In the genomic region with DNA sequence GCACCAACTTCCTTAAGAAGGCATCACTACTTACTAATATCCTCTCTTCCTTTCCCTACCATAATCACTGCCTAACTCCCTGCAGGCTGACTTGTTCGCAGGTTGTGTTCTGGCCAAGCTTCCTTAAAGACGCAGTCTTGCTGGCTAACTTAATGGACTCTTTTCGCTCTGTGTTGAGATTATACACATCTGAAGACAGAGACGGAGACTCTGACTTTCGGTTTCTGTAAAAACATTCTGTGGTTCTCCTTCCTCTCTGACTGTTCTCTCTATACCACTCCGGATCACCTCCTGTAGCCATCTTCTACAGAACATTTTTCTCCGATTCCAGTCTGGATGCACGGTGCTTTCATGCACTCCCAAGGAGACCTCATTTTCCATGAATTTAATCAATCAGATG, we compare ENCODE assay signal across 26 mouse cellular contexts. TPM values are rescaled to one million over a fixed set of nuclear protein-coding genes. Genes with fewer than 3 reads are reported as not detected.
DNase-seq lines count a peak whose midpoint lies in the region; ATAC-seq and TF ChIP-seq lines count a peak whose summit lies in the region.
"Had no signal": no experiment of that assay in that cellular context is flagged by ENCODE, and none has a peak within 500 bp of the region (broad histone marks: within the 10 kb centered on the region; RNA-seq: fewer than 3 reads in every experiment).

No protein-coding gene starts in this region.

- in situ Hi-C loops in CH12.LX (cut with MboI; ENCODE audit: low pct_ligation_motif_present, low pct_unique_long_range_greater_than_20kb, low sequenced_read_pairs) = no loop called here

- H3K9me3 ChIP-seq in CH12.LX (replicated peaks; ENCODE audit: low read length) = no peaks in the 10 kb centered on the region
- H3K9me3 ChIP-seq: embryonic facial prominence, embryonic 10.5 days; embryonic facial prominence, embryonic 13.5 days; forebrain, embryonic 12.5 days; forebrain, embryonic 15.5 days; heart, embryonic 13.5 days; hindbrain, embryonic 12.5 days; hindbrain, embryonic 15.5 days had no signal

- 0 out of 2 replicates have a peak, but pooled peaks have one; percentile 7 for ATAC-seq in frontal cortex, adult (ENCODE audit: low TSS enrichment)
- ATAC-seq: forebrain, embryonic 15.5 days; intestine, embryonic 16.5 days had no signal

- peak; percentile 54 for TF ChIP-seq EP300 in CH12.LX (IDR thresholded peaks at IDR 0.05; ENCODE audit: low read length)

- H3K27ac ChIP-seq in CH12.LX (ENCODE audit: insufficient read depth, low read depth) = peak overlapping the region; percentile 81
- H3K27ac ChIP-seq: embryonic facial prominence, embryonic 10.5 days; embryonic facial prominence, embryonic 13.5 days; forebrain, embryonic 12.5 days; forebrain, embryonic 15.5 days; gastrocnemius, adult 2 months; hindbrain, embryonic 12.5 days; hindbrain, embryonic 15.5 days had no signal

- peaks cover 10 to 47% of the 10 kb centered on the region in 2 experiments for H3K4me1 ChIP-seq in CH12.LX (ENCODE audit: control insufficient read depth in 1 of 2, insufficient read depth in 2 of 2)
- H3K4me1 ChIP-seq: embryonic facial prominence, embryonic 10.5 days; forebrain, embryonic 12.5 days; forebrain, embryonic 15.5 days; hindbrain, embryonic 15.5 days had no signal

- H3K36me3 ChIP-seq in CH12.LX (replicated peaks in 1 of 2; ENCODE audit: control insufficient read depth in 1 of 2, insufficient read depth in 1 of 2, low read length in 1 of 2) = no peaks in the 10 kb centered on the region
- H3K36me3 ChIP-seq in splenic B cell, adult 2 months (ENCODE audit: control insufficient read depth, insufficient read depth, low read length, poor library complexity, severe bottlenecking) = no peaks in the 10 kb centered on the region
- H3K36me3 ChIP-seq: embryonic facial prominence, embryonic 10.5 days; embryonic facial prominence, embryonic 13.5 days; forebrain, embryonic 12.5 days; forebrain, embryonic 15.5 days; hindbrain, embryonic 12.5 days; hindbrain, embryonic 15.5 days had no signal

- TF ChIP-seq RAD21 in CH12.LX (IDR thresholded peaks at IDR 0.05; ENCODE audit: low read depth, low read length) = no peak; the same call in 1 of the 2 replicates

- peak overlapping the region; percentile 94 for H3K9ac ChIP-seq in CH12.LX (ENCODE audit: insufficient read depth, low read depth)
- H3K9ac ChIP-seq: embryonic facial prominence, embryonic 13.5 days; forebrain, embryonic 12.5 days; forebrain, embryonic 15.5 days; heart, embryonic 13.5 days; hindbrain, embryonic 12.5 days; hindbrain, embryonic 15.5 days had no signal

- peak overlapping the region; percentile 100 for H3K4me2 ChIP-seq in CH12.LX (ENCODE audit: insufficient read depth, low read depth, poor library complexity, severe bottlenecking)
- H3K4me2 ChIP-seq: embryonic facial prominence, embryonic 13.5 days; forebrain, embryonic 12.5 days; forebrain, embryonic 15.5 days; heart, embryonic 13.5 days; hindbrain, embryonic 12.5 days; hindbrain, embryonic 15.5 days had no signal

- TF ChIP-seq POLR2A in CH12.LX (IDR thresholded peaks at IDR 0.05; ENCODE audit: low read depth, low read length) = peak; percentile 30; the same call in 1 of the 2 replicates

- H3K79me2 ChIP-seq in CH12.LX (replicated peaks; ENCODE audit: control insufficient read depth, extremely low read depth, insufficient read depth, poor library complexity, severe bottlenecking) = no peaks in the 10 kb centered on the region

- H3K4me3 ChIP-seq in CH12.LX (replicated peaks in 1 of 3; ENCODE audit: low read depth in 2 of 3, low read length in 2 of 3, poor library complexity in 1 of 3) = peak overlapping the region; percentile 24 to 57 (median 44)
- H3K4me3 ChIP-seq: embryonic facial prominence, embryonic 10.5 days; embryonic facial prominence, embryonic 13.5 days; erythroblast, embryonic 14.5 days; forebrain, embryonic 12.5 days; forebrain, embryonic 15.5 days; gastrocnemius, adult 2 months; heart, embryonic 13.5 days; hindbrain, embryonic 12.5 days; hindbrain, embryonic 15.5 days had no signal

- TF ChIP-seq CTCF in CH12.LX (conservative IDR thresholded peaks at IDR 0.05 in 1 of 2, IDR thresholded peaks at IDR 0.05 in 1 of 2; ENCODE audit: low read depth in 2 of 2, low read length in 2 of 2) = no peak

- DNase-seq in frontal cortex, postnatal 25 days (ENCODE audit: low spot score in 2 of 2) = no peak
- DNase-seq in CH12.LX (ENCODE audit: extremely low read depth) = peak; percentile 53
- DNase-seq in induced T-regulatory cell, adult 2 months (ENCODE audit: low read depth) = peak; percentile 56
- peak; percentile 2 for DNase-seq in splenic B cell, adult 2 months (ENCODE audit: low read depth, low spot score)
- DNase-seq in kidney, adult 8-10 months = no peak
- no peak for DNase-seq in kidney, adult 9 months
- no peak for DNase-seq in adrenal gland, postnatal 10 days
- DNase-seq: adrenal gland, postnatal 14 days; cerebellum, adult 11-12 months; cerebellum, adult 8-10 months; cerebellum, postnatal 10 days; cerebellum, postnatal 36 days; embryo, embryonic 11 days; gastrocnemius, adult 2 months; gastrocnemius, postnatal 25 days; heart, adult 18-20 months had no signal

- H3K27me3 ChIP-seq in CH12.LX (replicated peaks) = no peaks in the 10 kb centered on the region
- no peaks in the 10 kb centered on the region for H3K27me3 ChIP-seq in splenic B cell, adult 2 months (ENCODE audit: control insufficient read depth, insufficient read depth, low read length, poor library complexity, severe bottlenecking)
- H3K27me3 ChIP-seq: embryonic facial prominence, embryonic 13.5 days; forebrain, embryonic 12.5 days; forebrain, embryonic 15.5 days; heart, embryonic 13.5 days; hindbrain, embryonic 12.5 days; hindbrain, embryonic 15.5 days had no signal

- dilution Hi-C loops in CH12.LX (cut with MboI; ENCODE audit: extremely low pct_ligation_motif_present, extremely low pct_unique_long_range_greater_than_20kb, low sequenced_read_pairs) = no loop called here

TF ChIP-seq in CH12.LX, 34 proteins besides CTCF, POLR2A, EP300 and RAD21:
- TF ChIP-seq ZMIZ1 (IDR thresholded peaks at IDR 0.05; ENCODE audit: low read depth, low read length) = no peak
- no peak for TF ChIP-seq ZC3H11A (IDR thresholded peaks at IDR 0.05; ENCODE audit: low read depth, low read length)
- peak; percentile 36; the same call in 1 of the 2 replicates for TF ChIP-seq ETS1 (conservative IDR thresholded peaks at IDR 0.05; ENCODE audit: low read depth, low read length)
- TF ChIP-seq TBP (conservative IDR thresholded peaks at IDR 0.05; ENCODE audit: low read depth, low read length) = peak; percentile 50; the same call in 1 of the 2 replicates
- no peak for TF ChIP-seq GABPA (IDR thresholded peaks at IDR 0.05; ENCODE audit: insufficient replicate concordance, low read depth, low read length)
- TF ChIP-seq BHLHE40 (IDR thresholded peaks at IDR 0.05; ENCODE audit: low read depth, low read length) = no peak
- no peak for TF ChIP-seq UBTF (IDR thresholded peaks at IDR 0.05; ENCODE audit: low read depth, low read length)
- TF ChIP-seq NELFE (IDR thresholded peaks at IDR 0.05; ENCODE audit: low read depth, low read length) = 0 out of 2 replicates have a peak, but pooled peaks have one; percentile 29
- TF ChIP-seq NRF1 (IDR thresholded peaks at IDR 0.05; ENCODE audit: low read depth, low read length) = 0 out of 2 replicates have a peak, but pooled peaks have one; percentile 14
- TF ChIP-seq ELF1 (IDR thresholded peaks at IDR 0.05; ENCODE audit: low read depth, low read length) = no peak
- TF ChIP-seq ZNF384 (IDR thresholded peaks at IDR 0.05; ENCODE audit: low read depth, low read length) = no peak
- TF ChIP-seq MEF2A (IDR thresholded peaks at IDR 0.05; ENCODE audit: borderline replicate concordance, low read depth, low read length) = no peak
- no peak for TF ChIP-seq PAX5 (IDR thresholded peaks at IDR 0.05; ENCODE audit: low read length)
- TF ChIP-seq TCF12 (IDR thresholded peaks at IDR 0.05; ENCODE audit: low read depth, low read length) = 0 out of 2 replicates have a peak, but pooled peaks have one; percentile 40
- TF ChIP-seq IRF4 (IDR thresholded peaks at IDR 0.05; ENCODE audit: low read depth, low read length) = peak; percentile 88
- TF ChIP-seq MAFK (IDR thresholded peaks at IDR 0.05; ENCODE audit: insufficient replicate concordance, low read length) = no peak

RNA-seq across cellular contexts. Expression of gene Crybg3, which starts 30.0 kb away (rescaled TPM):
- 2.8 and 3.0 TPM in 2 replicates for total RNA-seq in CH12.LX (2012; rRNA removed)
- 2.7 and 3.3 TPM in 2 replicates for total RNA-seq in CH12.LX (2014; rRNA removed)
- polyA plus RNA-seq in CH12.LX (2012; ENCODE audit: insufficient read length, low read depth) = 4.5 and 5.0 TPM in 2 replicates
- total RNA-seq in adrenal gland, postnatal 10 days (2021) = 10 to 100 TPM; 16.3 to 19.3 TPM
- polyA plus RNA-seq: erythroblast, embryonic 14.5 days had no signal

Comparison
In these comparisons a context has a peak if more than half of its experiments do, and no peak if none do; other contexts are left out.
1. DNase-seq: peak in CH12.LX (single experiment), induced T-regulatory cell, adult 2 months (single experiment) and splenic B cell, adult 2 months (single experiment); none in frontal cortex, postnatal 25 days (0 of 2), kidney, adult 8-10 months (0 of 2), kidney, adult 9 months (single experiment) and adrenal gland, postnatal 10 days (single experiment).
2. RNA of gene Crybg3, which starts 30.0 kb away (total RNA-seq): 16.3 to 19.3 TPM in adrenal gland, postnatal 10 days; 2.7 to 3.3 TPM in CH12.LX; every median in the first group is over 4 times any median in the second.